Mouse (Mus musculus) testis, postnatal 14 days (tissue): ENCODE measurements around the gene Usf1.
A peak's percentile ranks its signal among the peaks of the same experiment; 100 is the strongest.

Source experiments
- DNase-seq: peaks from one replicate; pipeline ENCODE4 v3.0.0; 2021; ENCODE audit warnings: low spot score

The Usf1 gene

GRCm38 (mm10) chr1:171410947-171411484, at the start of gene Usf1:
TSS of gene Usf1 (plus strand) at chr1:171411313.
- peak; percentile 95 for DNase-seq

DNA sequence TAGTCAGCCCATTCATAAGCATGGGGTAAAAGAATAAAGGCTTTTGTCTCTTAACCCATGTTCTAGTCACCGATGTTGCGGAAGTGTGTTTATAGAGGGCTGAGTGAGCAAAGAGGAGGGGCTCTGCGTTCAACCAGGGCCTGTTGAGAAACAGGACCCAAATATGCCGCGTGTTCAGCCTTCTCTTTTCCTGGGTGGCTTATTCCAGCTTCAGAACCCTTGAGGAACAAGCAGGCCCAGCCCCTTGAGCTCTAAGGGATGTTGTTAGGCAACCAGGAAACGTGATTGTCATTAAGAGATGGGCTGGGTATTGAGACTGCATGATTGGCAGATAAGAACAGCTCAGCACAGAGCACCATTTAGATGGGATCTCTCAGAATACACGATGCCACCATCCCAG, 45.2 kb upstream of the Usf1 start:
- DNase-seq: no peak

DNA sequence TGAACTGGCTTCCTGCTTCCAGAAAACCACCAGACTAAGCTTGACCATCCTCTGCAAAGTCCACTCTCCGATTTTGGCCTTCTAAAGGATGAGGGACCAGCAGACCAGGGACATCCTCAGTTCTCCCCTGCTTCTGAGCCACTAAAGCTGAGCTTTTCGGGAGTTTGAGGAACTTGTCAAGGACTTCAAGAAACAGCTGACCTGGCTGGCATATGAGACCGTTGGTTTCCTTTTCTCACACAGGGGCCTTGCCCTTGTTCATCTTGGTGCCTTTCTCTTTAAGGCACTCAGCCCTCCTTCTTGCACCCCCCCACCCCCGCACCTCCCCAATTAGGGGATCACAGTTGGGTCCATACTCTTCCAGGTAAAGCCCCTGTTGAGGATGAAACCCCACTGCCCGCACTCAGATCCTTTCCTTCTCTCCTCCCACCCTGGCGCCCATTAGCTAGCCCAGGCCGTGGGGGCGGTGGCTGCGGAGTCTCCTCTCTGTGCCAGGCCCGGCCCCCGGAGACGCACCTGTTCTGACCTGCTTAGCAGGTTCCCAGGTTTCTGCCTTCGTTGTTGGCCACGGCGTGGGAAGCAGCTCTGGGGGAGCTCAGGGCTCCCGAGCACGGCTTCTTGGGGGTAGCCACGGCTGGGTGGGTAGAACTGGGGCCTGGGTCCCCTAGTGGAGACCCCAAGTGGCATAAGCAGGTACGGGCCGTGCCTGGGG, 41.1 kb upstream of the Usf1 start, which contains the start of gene Nectin4:
TSS of gene Nectin4 (plus strand) at position 255 of the 712 bp plus-strand sequence.
- DNase-seq: peak; percentile 21

- no peak for DNase-seq
These were observed 38.2 kb upstream of the Usf1 start for GRCm38 (mm10) chr1:171372880-171373279.

DNA sequence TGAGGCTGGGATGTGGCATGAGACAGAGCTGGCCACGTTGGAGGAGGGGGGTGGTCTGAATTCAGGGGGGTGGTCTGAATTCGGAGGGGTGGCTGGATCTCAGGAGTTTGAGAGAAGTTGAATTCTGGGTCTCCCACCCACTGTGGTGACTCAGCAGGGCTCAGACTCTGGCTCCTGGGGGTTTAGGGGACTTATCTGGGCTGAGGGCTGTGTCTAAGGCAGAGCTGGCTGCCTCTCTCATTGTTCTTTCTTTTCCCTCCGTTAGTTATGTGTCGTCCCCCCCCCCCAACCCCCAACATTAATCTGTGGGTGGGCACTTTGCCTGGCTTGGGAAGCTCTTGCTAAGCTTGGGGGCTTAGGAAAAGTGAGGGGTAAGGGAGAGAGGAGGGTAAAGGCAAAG, 37.2 kb upstream of the Usf1 start:
- DNase-seq: no peak

GRCm38 (mm10) chr1:171375646-171376097, 35.4 kb upstream of the Usf1 start:
- no peak for DNase-seq

GRCm38 (mm10) chr1:171378298-171378697, 32.8 kb upstream of the Usf1 start:
- DNase-seq: no peak

DNA sequence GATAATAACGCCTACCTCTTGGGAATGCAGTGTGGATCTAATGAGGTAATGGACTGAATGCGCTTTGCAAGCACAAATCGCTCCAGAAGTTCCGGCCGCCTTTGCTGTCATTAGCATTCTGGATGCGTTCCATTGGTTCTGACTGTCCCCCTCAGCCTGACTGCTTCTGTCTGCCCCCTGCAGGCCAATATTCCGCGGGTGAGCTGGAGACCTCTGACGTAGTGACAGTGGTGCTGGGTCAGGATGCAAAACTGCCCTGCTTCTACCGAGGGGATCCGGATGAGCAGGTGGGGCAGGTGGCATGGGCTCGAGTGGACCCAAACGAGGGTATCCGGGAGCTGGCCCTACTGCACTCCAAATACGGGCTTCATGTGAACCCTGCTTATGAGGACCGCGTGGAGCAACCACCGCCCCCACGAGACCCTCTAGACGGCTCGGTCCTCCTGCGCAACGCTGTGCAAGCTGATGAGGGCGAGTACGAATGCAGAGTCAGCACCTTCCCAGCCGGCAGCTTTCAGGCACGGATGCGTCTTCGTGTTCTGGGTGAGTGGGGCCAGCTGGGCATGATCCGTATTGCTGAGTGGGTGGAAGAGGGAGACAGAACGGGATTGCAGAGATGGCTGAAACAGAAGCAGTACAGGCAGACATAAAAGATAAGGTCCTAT, 31.0 kb upstream of the Usf1 start:
- peak; percentile 51 for DNase-seq

GRCm38 (mm10) chr1:171382096-171382620, 29.0 kb upstream of the Usf1 start:
- DNase-seq: no peak

DNA sequence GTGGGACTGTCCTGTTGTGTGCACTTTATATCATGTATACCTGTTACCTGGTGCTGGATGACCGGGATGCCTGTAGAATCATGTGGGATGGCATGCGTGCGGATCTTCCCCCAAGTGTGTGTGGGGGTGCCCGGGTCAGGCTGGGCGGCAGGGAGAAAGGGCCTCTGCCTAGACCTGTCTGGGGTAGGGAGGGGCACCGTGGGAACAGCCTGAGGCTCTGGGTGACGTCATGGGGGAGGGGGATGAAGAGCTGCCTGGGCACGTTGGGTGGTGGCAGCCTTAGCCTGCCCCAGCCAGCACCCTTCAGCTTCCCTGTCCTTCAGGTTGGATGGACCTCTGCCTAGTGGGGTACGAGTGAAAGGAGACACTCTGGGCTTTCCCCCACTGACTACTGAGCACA, 26.8 kb upstream of the Usf1 start:
- DNase-seq: no peak

GRCm38 (mm10) chr1:171385171-171385570, 25.9 kb upstream of the Usf1 start:
- DNase-seq: no peak

DNA sequence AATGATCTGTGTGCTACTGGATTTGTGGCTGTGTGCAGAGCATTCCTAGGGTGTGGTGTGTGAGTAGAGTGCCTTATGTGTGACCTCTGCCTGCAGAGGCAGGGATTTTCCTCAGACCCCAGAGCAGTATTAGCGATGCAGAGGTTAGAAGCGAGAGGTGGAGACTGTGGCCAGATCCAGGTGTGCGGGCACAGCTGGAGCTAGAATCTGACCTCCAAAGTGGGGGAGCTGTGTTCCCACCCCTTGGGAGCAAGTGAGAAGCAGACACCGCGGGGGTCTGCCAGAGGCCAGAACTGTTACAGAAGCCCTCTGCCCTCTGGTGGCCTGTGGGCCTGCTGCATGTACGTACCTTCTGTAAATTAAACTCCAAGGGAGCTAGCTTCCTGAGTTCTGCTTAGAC, 24.0 kb upstream of the Usf1 start:
- no peak for DNase-seq

GRCm38 (mm10) chr1:171388376-171389102, 22.6 kb upstream of the Usf1 start, which contains the start of gene Arhgap30:
TSS of gene Arhgap30 (plus strand) at chr1:171388954.
- no peak for DNase-seq

- no peak for DNase-seq
These were observed 21.0 kb upstream of the Usf1 start for GRCm38 (mm10) chr1:171390101-171390500.

GRCm38 (mm10) chr1:171401821-171402220, 9.3 kb upstream of the Usf1 start:
- DNase-seq: no peak

GRCm38 (mm10) chr1:171402991-171403390, 8.1 kb upstream of the Usf1 start:
- DNase-seq: no peak

DNA sequence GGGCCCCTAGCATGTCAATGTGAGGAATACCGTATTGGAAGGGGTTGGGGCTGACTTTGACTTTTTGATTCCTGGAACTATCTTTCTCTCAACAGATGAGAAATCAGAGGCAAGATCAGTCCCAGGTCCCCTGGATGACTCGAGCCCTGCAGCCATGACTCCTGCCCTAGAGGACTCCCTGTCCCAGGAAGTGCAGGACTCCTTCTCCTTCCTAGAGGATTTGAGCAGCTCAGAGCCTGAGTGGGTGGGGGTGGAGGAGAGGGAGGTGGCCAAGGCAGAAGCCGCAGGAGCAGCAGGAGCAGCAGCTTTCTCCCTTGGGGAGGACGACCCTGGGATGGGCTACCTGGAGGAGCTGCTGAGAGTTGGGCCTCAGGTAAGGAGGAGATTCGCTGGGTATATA, 3.9 kb upstream of the Usf1 start:
- no peak for DNase-seq

GRCm38 (mm10) chr1:171410231-171410630, 882 bp upstream of the Usf1 start:
- DNase-seq: no peak

DNA sequence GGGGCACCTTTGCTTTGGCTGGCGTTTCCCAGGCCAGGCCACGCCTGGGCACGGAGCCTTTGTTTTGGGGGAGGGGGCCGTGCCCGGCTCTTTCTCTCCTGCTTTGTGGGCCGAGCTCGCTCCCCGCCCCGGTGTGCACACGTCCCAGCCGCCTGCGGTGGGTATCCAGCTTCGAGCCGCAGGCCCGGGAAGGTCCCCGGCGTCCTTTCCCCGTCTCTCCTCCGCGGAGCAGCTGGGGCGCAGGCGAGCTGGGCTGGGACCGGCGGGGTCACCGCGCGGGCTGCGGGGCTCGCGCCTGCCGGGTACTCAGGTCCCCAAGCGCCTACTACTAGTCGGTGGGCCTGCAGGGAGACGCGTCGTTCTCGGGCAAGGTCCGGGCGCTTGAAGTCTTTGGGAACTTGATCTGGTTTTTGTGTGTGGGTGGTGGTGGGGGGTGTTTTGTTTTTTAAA, 404 bp downstream of the Usf1 start:
- no peak for DNase-seq

DNA sequence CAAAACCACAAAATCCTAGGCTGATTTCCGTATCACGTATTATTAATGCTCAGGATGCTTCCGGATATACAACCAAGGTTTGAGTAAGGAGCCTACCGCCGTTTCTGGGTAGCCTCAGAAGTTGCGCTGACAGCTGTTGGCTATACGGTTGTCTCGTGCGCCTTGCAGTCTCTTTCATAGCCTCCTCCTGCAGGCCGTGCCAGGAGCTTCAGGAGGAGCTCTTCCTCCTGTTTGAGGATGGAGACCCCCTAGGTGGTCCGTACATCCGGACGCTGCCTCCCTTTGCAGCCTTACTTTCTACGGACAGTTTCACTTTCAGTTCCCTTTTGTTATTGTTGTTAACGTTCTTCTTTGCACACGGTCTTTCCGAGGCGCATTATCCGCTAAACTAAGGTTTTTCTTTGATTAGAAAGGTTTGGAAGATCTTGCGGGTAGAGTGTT, 908 bp downstream of the Usf1 start:
- peak; percentile 49 for DNase-seq

- DNase-seq: peak; percentile 81
These were observed 1.3 kb downstream of the Usf1 start for GRCm38 (mm10) chr1:171412446-171412845.

GRCm38 (mm10) chr1:171413608-171414007, 2.5 kb downstream of the Usf1 start:
- DNase-seq: no peak
